Mouse (Mus musculus) adrenal gland, adult (tissue): ENCODE results near the gene Nnat.

ENCODE experiments used
- DNase-seq, 2 experiments: peaks; one replicate each; pipeline ENCODE4 v3.0.0; 2022 to 2023; ENCODE audit warnings: low spot score in 1 of 2; ENCODE audit not compliant: inconsistent age in 2 of 2

Gene Nnat

DNA sequence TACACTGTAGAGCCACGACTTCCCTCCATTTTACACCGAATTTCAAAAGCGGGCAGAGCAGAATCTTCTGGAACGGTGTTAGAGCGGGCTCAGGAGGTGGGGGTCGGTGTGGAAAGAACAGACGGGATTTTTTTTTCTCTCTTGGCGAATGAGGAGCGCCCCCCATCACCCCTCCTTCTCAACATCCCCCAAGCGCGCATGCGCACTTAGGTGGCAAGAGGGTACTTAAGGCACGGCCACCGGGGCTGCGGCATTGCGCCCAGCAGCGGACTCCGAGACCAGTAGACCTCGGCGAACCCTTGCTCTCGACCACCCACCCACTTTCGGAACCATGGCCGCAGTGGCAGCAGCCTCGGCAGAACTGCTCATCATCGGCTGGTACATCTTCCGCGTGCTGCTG, at the start of gene Nnat:
Nnat (plus strand) TSS at position 221 of the 400 bp plus-strand sequence.
- peak; percentile 32 to 64 for DNase-seq

DNA sequence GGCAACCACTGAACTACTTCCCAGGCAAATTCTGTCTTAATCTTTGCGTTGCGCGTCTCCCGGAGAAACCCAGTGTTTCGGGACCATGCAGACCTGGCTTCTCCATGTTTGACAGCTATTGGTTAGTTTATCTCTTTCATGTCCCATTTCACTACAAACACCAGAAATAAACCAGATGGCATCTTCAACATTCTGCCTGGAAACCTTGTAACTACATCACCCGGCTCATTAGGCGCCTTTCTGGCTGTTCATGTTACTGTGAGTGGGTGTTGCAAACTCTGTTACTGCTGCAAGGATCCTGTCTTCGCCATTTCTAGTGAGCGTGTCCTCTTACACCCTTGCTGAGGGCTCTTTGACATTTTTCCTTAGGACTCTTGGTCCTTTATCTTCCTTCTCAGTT, 47.0 kb upstream of the Nnat start:
- no peak for DNase-seq

DNA sequence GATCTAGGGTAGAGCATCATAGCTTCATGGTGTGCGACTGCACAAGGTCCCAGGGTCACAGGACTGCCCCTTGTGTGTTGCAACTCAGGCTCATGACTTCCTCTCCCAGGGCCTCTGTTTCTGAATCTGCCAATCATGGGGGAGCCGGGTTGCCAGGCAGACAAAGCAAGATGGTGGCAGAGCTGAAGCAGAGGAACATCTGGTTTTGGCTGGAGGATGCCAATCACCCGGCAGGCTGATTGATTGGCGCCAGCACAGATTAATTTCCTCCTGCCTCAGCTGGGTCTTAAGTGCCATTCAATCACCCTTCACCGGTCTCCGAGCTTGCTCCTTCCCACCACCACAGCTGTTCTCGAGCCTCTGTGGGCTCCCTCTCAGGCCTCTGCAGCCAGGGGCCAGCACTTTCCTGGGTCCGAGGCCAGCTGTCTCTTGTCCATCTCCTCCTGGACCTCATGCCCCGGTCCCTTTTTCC, 46.1 kb upstream of the Nnat start:
- peak in 1 of 2 experiments; percentile 74 for DNase-seq

DNA sequence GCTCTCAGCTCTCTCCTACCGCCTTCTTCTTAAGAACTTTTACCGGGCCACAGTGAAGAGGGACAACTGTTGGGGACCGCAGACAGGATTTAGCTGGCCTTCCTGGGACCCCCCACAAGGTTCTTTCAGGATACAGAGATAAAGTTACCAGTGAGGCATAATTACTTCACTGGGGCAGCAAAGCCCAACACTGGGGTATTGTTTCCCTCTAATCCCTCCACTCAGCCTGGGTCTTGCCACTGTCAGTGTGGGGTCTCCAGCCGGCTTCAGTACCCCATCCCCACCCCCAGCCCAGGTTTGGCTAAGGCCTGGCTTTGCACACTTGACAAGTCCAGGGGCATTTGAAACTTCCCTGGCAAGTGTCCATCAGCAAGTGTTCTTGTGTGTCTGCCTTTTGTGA, 45.5 kb upstream of the Nnat start:
- no peak for DNase-seq

DNA sequence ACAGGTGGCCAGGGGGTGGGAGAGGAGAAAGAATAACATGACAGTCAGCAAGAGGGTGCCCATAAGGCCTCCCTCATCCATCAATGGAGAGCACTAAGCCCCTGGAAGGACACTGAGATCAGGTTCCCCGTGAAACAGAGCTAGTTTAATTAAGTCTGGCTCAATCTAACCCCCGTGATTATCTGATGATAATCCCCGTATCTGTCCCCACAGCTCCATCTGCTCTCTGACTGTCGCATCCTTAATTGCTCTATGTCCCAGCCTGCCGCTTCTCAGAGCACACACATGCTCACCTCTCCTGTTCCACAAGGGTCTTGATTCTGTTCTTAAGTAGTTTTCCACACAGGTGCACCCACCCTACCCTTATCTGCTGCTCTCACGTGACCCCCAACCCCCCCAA, 42.4 kb upstream of the Nnat start:
- no peak for DNase-seq

DNA sequence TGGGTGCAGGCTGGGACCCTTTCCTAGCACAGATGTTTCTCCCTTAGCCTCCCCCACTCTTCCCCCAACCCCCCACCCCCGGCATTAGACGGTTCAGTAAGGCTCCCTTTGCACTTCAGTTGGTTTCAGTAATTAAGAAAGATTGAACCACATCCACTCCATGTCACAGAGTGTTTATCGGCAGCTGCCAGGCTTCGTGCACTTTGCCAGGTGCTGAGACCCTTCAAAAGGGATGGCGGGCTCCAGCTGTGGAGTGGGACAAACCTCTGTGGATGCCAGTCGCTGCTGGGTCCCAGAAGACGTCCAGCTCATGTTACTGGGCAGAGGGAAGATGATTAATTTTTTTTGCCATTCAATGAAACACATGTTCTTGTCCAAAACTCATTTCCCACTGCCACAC, 41.4 kb upstream of the Nnat start:
- no peak for DNase-seq

DNA sequence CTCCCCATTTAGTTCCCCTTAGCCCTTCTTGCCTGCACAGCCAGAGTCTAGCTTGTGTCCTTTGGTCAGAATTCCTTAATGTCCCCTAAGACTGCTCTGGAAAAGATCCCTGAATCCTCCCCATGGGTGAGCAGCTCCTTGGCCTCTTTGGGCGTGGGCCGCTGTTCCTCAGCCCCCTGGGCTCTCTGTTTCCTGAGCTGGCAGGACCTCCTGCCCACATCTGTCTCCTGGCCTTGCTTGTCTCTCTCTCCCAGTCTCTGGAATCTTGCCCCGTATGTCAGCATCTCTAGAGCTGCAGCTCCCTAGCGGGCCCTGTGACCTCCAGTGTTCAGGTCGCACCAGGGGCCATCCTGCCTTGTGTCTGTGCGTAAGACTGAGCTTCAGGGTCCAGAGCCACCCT, 40.4 kb upstream of the Nnat start:
- DNase-seq, result peak in 1 of 2 experiments; percentile 31

DNA sequence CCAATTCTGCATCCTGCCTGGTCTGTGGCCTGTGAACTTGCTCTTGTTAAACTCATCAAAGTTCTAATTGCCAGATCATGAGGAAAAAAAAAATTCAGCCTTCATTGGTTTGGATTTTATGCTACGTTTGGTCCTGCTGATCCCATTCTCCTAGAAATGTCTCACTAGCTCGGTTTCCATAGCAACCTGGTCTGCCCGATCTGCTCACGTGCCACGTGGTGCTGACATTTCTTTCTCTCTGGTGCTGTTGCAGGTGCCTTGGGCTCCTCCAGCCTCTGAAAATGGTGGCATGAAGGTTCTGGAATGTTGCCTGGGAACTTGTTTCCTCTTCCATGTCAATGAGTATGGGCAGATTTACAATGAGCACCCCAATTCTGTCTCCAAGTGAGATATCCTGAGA, 39.4 kb upstream of the Nnat start:
- DNase-seq, result peak in 1 of 2 experiments; percentile 66

DNA sequence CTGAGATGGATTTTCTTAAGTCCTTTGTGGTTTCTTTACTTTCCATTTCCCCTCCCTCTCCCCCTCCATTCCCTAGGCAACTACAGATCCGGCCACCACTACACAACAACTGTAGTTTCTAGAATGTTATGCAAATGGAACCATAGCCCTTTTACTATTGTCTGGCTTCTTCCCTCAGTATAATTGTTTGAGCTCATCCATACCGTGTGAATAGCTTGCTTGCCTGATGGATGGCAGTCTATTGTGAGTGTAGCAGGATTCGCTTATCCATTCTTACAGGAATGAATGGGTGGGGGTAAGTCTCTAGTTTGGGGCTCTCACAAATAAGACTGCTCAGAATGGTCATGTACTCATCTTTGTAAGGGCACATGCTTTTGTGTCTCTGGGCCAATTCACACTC, 37.3 kb upstream of the Nnat start:
- no peak for DNase-seq

DNA sequence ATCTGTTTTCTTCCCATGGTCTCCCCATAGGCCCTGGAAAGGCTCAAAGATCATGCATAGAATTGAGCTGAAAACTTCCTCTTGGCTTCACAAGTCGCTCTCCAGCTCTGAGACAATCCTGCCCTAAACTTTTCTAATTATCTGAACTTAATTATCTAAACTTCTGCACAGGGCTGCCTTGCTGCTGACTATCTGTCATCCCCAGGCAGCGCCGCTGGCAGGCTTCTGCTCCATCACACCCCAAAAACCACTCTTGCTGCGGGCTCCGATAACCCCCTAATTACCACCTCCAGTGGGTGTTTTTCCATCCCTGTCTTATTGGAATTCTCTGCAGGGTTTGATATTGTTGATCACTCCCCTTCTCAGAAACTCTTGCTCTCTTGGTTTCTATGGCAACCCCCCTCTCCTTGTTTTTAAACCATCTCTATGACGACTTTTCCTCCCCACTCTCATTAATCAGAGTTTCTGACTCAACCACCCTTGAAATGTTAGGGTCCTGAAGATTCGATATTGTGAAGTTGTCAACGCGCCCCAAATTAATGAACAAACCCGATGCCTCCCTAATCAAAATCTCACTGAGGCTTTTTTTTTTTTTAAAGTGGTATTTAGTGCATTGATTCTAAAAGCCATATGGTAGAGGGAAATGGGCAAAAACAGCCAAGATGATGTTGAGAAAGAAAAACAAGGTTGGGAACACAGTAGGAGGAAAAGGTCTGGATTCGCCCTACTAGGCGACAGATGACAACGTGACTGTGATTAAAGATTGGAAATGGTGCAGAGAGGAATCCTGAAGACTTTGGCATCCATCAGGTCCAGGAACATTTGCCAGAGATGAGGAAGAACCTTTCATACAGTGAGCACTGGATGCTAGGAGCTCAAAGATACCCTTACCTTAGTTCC, 29.6 kb upstream of the Nnat start:
- DNase-seq, result no peak

DNA sequence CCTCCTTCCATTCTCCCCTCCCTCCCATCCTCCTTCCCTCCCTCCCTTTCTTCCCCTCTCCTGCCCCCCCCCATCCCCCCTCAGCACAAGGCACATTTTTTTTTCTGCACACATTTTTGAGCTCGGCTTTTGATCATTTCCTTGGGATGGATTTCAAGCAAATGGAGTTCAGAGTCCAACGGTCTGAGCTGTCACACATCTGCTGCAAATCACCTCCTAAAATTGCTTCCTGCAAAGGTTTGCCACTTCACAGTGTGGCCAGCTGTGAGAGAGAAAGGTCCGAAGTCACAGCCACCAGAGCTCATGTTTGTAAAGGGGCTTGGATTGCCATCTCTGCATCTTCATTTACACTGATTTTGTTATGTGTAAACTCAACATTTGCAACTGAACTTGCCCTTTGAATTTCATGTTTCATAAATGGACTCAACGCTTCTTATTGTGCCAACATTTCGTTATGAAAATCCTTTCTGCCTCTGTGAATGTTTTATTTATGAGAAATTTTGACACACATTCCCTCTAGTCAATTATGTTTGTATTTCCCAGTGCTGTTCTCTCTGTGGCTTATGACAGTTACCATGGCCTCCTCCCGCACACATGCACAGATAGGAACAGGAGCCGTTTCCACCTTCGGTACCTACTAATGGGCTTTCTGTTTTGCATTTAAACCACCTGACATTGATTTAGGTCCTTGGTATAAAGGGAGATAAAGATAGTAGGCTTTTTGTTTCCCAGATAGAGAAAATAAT, 28.0 kb upstream of the Nnat start:
- no peak for DNase-seq

DNA sequence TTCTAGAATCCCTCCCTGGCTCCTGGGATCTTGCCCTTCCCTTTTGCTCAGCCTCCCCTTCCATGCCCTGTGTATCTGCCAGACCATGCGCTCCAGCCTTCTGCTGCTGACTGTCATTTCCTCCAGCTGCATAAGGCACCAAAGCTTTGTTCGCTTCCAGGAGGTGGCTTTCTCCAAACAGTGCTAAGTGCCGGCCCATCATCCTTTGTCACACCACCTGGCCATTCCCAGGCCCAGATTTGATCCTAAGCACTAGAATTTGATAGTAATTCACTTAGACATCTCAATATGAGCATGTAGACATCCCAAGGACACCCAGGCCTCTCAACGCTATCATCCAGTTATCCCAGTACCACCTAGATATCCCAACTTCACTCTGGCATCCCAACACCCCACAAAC, 25.7 kb upstream of the Nnat start:
- DNase-seq, result no peak

DNA sequence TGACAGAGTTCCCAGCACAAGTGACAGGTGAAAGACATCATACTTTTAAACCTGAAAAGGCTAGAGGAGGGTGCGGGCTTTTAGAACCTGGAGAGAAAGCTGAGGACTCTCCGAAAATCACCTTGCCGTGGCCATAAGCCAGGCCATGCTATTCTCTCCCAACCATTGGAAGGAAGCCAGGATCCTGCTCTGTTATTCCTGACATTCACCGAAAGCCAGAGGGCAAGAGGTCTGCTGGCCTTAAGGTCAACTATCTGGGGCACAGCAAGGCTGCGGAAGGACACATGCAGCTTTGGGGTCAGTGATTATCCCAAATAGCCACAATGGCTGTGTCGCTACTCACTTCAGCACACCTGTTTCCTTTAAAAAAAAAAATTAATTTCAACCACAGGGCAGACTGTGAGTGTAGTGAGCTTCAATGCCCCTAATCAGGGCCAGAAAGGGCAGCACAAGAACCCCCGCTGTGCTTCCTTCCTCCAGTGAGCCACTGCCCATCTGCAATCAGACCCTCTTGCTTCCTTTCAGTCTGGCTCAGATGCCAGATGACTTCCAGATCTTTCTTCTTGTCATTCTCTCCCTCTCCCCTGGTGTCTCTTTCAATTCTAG, 23.3 kb upstream of the Nnat start:
- no peak for DNase-seq

DNA sequence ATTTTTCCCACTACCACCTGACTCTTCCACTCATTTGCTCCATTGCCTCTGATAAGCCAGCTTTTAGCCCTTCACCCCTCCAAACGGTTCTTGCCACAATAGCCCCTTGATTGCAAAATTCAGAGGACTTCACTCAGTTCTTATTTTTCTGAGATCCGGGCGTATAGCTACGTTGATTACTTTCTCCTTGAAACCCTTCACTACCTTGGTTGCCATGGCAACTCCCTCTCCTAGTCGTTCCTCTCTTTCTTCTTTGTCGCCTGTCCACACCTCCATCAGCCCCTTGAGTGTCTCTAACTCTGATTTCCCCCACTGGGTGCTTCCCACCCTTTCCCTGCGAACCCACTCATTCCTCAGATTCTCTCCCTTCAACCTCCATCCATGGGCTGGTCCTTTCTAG, 22.8 kb upstream of the Nnat start:
- DNase-seq, result no peak

DNA sequence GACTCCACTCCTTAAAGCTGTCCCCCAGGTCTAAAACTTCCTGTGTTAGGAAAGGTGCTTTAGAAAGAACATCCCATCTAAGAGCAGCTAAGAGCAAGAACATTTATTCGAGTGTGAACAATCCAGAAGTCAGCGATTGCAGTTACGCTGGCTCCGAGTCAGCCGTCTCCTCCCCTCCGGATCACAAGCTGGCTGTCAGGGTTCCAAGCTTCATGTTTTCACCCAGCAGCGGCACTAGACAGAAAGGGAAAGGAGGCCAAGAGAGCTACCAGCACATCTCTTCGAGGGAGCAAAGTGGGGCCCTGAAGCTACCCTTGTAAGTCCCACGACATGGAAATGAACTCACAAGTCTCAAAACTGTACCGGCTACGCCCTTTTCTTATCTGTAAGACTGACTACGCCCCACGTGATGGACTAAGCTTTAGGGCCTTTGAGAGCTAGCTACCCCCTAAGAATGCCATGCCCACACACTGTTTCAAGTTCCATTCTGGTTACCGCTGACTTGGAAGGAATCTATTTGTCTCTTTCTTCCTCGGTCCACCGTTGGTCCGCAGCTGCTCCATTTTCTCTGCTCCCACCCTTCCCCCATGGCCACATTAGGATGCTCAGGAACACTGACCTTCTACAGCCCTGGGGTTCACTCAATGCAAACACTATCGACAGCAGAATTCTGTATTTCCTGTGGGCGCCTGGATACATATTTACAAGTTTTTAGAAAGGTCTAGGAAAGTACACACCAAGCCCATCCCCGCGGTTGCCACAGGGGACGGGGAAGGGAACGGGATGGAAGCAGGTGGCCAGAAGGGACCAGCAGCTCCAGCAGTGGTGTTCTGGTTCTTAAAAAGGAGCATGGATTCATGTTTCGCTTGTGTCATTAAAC, 19.6 kb upstream of the Nnat start:
- DNase-seq, result no peak

DNA sequence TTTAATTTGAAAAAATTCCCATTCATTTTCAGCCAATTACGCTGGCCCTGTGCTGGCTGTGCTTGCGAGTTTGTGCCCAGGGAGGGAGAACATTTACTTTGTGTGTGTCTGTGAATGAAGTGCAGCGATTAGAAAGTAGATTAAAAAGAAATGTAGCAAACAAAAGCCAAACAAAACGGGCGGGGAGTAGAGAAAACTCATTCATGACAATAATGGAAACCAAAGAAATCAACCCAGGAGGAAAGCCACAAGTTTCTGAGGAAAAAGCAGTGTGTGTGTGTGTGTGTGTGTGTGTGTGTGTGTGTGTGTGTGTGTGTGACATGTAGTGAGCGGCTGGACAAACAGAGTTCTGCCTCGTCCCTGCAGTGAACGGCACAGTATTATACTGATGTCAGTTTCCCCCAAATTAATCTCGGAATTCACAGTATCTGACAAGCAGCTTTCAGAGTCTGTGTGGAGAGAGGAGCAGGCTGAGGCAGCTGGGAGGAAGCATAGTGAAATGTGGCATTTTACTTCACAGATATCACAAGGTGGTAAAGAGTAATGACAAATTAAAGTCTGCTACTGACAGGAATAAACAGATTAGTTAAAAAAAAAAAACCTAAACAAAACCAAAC, 18.8 kb upstream of the Nnat start:
- no peak for DNase-seq

DNA sequence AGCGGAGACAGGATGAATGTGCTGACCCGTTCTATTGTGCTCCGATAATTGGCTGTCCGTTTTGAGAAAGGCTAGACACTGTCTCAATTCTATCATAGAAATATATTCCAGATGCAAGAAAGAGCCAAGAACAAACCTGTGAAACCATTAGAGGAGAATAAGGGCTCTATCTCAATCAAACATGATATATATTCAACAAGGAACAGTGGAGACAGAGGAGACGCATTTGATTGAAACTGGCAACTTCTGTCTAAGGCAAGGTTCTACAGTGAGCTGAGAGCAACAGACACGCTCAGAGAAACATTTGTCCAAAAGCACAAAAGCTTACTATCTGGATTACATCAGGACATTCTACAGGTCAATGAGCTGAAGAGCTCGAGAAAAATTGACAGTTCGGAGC, 18.2 kb upstream of the Nnat start:
- DNase-seq, result no peak

DNA sequence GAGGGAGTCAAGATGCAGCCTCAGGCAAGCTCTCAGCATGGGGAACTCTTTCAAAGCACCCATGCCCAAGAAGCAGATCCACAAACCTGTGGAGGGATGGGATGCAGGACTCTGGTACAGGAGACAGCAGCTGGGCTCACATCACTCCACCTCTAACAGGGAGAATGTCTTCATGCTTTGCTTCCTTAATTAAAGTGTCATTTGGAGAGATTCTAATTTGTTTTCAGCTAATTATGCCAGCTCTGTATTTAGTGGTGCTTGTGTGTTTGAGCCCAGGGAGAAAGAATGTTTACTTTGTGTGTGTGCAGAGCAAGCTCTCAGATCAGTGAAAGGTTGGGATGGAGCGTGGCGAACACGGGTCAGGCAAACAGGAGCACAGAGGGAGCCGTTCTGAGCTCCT, 17.5 kb upstream of the Nnat start:
- no peak for DNase-seq

DNA sequence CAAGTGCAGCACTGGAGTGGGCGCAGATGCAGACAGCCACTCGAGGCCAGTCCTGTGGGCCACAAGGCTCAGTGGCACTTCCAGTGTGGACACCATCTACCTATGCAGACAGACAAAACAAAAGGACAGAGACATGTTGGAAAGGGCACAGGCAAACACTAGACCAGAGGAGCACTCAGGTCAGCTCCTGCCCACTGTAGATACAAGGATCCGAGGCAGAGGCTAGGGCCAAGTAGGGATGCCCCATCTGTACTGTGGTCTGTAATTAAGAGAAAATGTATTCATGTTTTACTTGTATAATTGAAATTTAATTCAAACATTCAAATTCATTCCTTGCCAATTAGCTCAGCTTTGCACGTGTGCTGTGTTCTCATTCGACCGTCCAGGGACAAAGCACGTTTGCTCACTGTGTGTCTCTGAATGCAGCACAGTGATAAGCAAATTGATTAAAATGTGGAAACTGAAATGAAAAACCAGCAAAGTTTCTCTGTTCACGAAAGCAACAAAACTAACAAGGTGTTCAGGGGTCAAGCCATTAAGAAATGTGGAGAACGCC, 15.5 kb upstream of the Nnat start:
- no peak for DNase-seq

DNA sequence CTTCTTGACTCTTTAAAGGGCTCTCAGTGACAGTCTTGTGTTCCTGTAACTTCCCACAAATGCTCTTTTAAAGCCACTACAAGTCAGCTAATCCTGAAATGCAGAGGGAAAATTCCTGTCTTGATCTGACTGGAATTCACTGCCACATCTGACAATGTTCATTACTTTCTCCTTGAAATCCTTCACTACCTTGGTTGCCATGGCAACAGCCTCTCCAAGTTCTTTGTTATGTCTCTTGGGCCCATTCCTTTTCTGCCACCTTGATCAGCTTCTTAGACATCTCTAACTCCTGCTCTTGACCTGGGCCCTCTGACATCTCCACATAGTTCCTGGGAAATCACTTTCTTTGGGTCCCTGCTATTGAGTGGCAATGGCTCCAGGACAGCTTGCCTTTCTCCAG, 13.2 kb upstream of the Nnat start:
- no peak for DNase-seq
